ENCODE assay signal across 10 mouse cellular contexts in the genomic region with DNA sequence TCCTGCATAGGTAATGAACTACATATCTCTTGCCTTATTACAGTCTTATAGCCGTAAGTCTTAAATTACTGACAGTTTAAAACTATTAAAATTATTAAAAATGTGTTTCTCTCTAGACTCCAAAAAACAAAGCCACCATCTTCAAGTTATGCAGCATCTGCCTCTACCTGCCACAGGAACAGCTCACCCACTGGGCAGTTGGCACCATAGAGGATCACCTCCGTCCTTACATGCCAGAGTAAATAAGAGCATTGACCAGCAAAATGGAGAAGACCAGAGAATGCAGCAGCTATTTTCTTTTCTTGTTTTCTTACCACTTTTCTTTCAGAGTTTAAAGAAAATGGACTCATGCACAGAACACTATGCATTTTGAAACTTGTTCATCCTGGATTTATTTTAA.
A peak's percentile ranks its signal among the peaks of the same experiment; 100 is the strongest.
DNase-seq lines count a peak whose midpoint lies in the region.
"Had no signal": no experiment of that assay in that cellular context is flagged by ENCODE, and none has a peak within 500 bp of the region (broad histone marks: within the 10 kb centered on the region; RNA-seq: fewer than 3 reads in every experiment).

No protein-coding gene starts in this region.

- DNase-seq in cerebellum, adult 18-20 months = peak; percentile 33 to 43
- no peak for DNase-seq in cerebellum, adult 8-10 months
- DNase-seq in cerebellum, postnatal 25 days = peak; percentile 22 to 56
- no peak for DNase-seq in cerebellum, adult 11-12 months
- peak; percentile 37 for DNase-seq in brain, adult 2 months (ENCODE audit: low read depth, low spot score)
- DNase-seq: adrenal gland, adult 8-10 months; adrenal gland, postnatal 14 days; adrenal gland, postnatal 36 days; B cell, adult 2 months; embryo, embryonic 11 days had no signal

Comparison
In these comparisons a context has a peak if more than half of its experiments do, and no peak if none do; other contexts are left out.
1. DNase-seq: peak in cerebellum, adult 18-20 months (2 of 2), cerebellum, postnatal 25 days (2 of 2) and brain, adult 2 months (single experiment); none in cerebellum, adult 8-10 months (single experiment) and cerebellum, adult 11-12 months (single experiment).